Mouse (Mus musculus) G1E (cell line): ENCODE data around the gene Myo1h. TPM values are rescaled to one million over a fixed set of nuclear protein-coding genes. Genes with fewer than 3 reads are reported as not detected.

Source experiments
- ATAC-seq: 2 replicates; pipeline ENCODE4 v1.8.0; 2016; ENCODE audit warnings: mild to moderate bottlenecking; ENCODE audit not compliant: insufficient number of reproducible peaks, poor library complexity, low FRiP score, severe bottlenecking; ENCODE audit errors: extremely low read depth
- DNase-seq: peaks from one replicate; pipeline ENCODE4 v3.0.0; 2012; ENCODE audit warnings: low spot score
- H3K27me3 ChIP-seq: 2 replicates; pipeline ENCODE4 v1.6.1; 2012; ENCODE audit warnings: mild to moderate bottlenecking, low read length, inconsistent platforms; ENCODE audit not compliant: insufficient read depth
- H3K36me3 ChIP-seq: replicated peaks from 2 replicates; pipeline ENCODE3; 2012; ENCODE audit warnings: mild to moderate bottlenecking, inconsistent platforms
- H3K4me1 ChIP-seq: 2 replicates; pipeline ENCODE4 v1.6.1; 2012; ENCODE audit warnings: low read depth, low read length, inconsistent platforms, mixed read lengths; ENCODE audit not compliant: insufficient read depth
- H3K4me3 ChIP-seq: 2 replicates; pipeline ENCODE4 v1.5.1; 2012; ENCODE audit warnings: low read depth, mild to moderate bottlenecking, inconsistent platforms, low read length, moderate library complexity, mixed read lengths
- H3K9me3 ChIP-seq: replicated peaks from 2 replicates; pipeline ENCODE4 v1.6.1; 2012; ENCODE audit warnings: inconsistent platforms
- CTCF ChIP-seq: IDR thresholded peaks from 2 replicates; pipeline ENCODE4 v1.5.1; 2012; ENCODE audit warnings: low read depth, low read length, inconsistent platforms, mixed read lengths
- GATA1 ChIP-seq: IDR thresholded peaks from 2 replicates; pipeline ENCODE4 v1.6.1; 2012; ENCODE audit warnings: borderline replicate concordance, low read length, inconsistent platforms, mixed read lengths
- GATA2 ChIP-seq: IDR thresholded peaks from 2 replicates; pipeline ENCODE4 v1.6.1; 2012; ENCODE audit warnings: low read depth, low read length, inconsistent platforms, borderline replicate concordance
- POLR2AphosphoS5 ChIP-seq: IDR thresholded peaks from 2 replicates; pipeline ENCODE4 v1.6.1; 2012; ENCODE audit warnings: low read depth, low read length, inconsistent platforms; ENCODE audit not compliant: insufficient replicate concordance
- TAL1 ChIP-seq: conservative IDR thresholded peaks from 2 replicates; pipeline ENCODE4 v1.6.1; 2012; ENCODE audit warnings: low read depth, low read length, inconsistent platforms, mixed read lengths
- polyA plus RNA-seq: library from polyadenylated mRNA; stranded (reverse); fragments of >175 nt; gene quantifications from 2 replicates; pipeline ENCODE4 v1.2.3, GENCODE M21; 2012
- total RNA-seq, 2 experiments: library from RNA; stranded (forward) in 1 of 2; stranded (reverse) in 1 of 2; fragments of 200-1000 nt in 1 of 2; fragments of >200 nt in 1 of 2; fragmentation: Nextera tagmentation in 1 of 2; gene quantifications; 2 replicates each; pipeline ENCODE4 v1.2.3; 2014 to 2017

The Myo1h gene
- total and polyA plus RNA-seq, 3 experiments = 0.66 TPM; not detected in 2

DNA sequence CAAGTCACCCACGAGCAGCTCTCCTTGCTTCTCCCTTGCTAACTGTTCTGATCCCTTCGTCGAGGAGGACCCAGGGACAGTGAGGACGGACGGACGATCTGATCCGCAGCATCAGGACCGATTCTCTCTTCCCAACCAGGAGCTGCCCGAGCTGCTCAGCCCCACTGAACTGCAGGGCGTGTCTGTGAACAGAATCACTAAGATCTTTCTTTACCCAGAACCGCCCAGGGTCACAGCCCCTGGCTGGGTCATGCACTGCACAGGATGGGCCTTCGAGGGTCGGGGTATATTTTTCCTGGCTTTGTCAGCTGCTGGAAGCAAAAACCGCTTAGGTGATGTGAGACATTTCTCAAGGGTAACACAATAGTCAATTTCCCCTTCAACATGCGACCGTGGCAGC, 13.0 kb upstream of the Myo1h start:
- Histone ChIP-seq H3K9me3 (no peaks in the 10 kb centered on the region), H3K4me3 (no peak overlapping the region), H3K4me1 (no peaks in the 10 kb centered on the region), H3K27me3 (peaks cover 27% of the 10 kb centered on the region; the same call in 1 of the 2 replicates), H3K36me3 (no peaks in the 10 kb centered on the region)
- TF ChIP-seq CTCF (no peak), TAL1 (no peak), GATA1 (no peak), POLR2AphosphoS5 (no peak), GATA2 (no peak)
- DNase-seq (no peak), ATAC-seq (no peak)

- Histone ChIP-seq H3K27me3 (peaks cover 13% of the 10 kb centered on the region; the same call in 1 of the 2 replicates), H3K9me3 (no peaks in the 10 kb centered on the region)
These were observed 9.4 kb upstream of the Myo1h start for GRCm38 (mm10) chr5:114279382-114280143.

GRCm38 (mm10) chr5:114282346-114282745, 6.6 kb upstream of the Myo1h start:
- H3K36me3 ChIP-seq = no peaks in the 10 kb centered on the region
- H3K4me3 ChIP-seq = no peak overlapping the region
- H3K4me1 ChIP-seq = no peaks in the 10 kb centered on the region
- H3K9me3 ChIP-seq = no peaks in the 10 kb centered on the region
- ATAC-seq = no peak
- DNase-seq = no peak
- H3K27me3 ChIP-seq = peaks cover 6% of the 10 kb centered on the region; the same call in 1 of the 2 replicates
- TF ChIP-seq GATA1 (no peak), POLR2AphosphoS5 (no peak), TAL1 (no peak), CTCF (no peak), GATA2 (no peak)

More at GRCm38 (mm10) chr5:114279382-114280143, 9.4 kb upstream of the Myo1h start:
- no peaks in the 10 kb centered on the region for H3K36me3 ChIP-seq
- no peaks in the 10 kb centered on the region for H3K4me1 ChIP-seq
- DNase-seq (no peak), ATAC-seq (no peak)
- H3K4me3 ChIP-seq = no peak overlapping the region
- no peak for TF ChIP-seq POLR2AphosphoS5
- TF ChIP-seq TAL1 = no peak
- no peak for TF ChIP-seq CTCF
- TF ChIP-seq GATA2 = no peak
- no peak for TF ChIP-seq GATA1

GRCm38 (mm10) chr5:114284604-114285397, 4.2 kb upstream of the Myo1h start:
- no peak overlapping the region for H3K4me3 ChIP-seq
- DNase-seq (no peak), ATAC-seq (no peak)
- TF ChIP-seq CTCF (no peak), TAL1 (no peak), GATA2 (no peak), POLR2AphosphoS5 (no peak), GATA1 (no peak)
- H3K27me3 ChIP-seq = peaks cover 8% of the 10 kb centered on the region; the same call in 1 of the 2 replicates
- no peaks in the 10 kb centered on the region for H3K9me3 ChIP-seq
- H3K36me3 ChIP-seq = no peaks in the 10 kb centered on the region
- no peaks in the 10 kb centered on the region for H3K4me1 ChIP-seq

DNA sequence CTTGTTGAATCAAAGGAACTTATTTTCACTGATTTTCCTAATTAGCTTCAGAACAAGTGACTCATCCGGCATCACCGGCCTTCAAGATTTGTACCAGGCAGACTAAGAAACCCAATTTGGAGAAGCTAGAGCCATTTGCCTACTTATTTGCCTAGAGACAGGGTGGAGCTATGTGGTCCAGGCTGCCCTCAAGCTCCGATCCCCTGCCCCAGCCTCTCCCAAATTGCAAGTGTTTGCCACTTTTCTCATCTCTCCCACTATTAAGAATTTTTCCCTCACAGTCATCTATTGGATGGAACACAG, 3.6 kb upstream of the Myo1h start:
- DNase-seq = no peak
- Histone ChIP-seq H3K36me3 (no peaks in the 10 kb centered on the region), H3K27me3 (peaks cover 8% of the 10 kb centered on the region; the same call in 1 of the 2 replicates), H3K4me3 (no peak overlapping the region), H3K9me3 (no peaks in the 10 kb centered on the region), H3K4me1 (no peaks in the 10 kb centered on the region)
- ATAC-seq = no peak
- TF ChIP-seq POLR2AphosphoS5 (no peak), CTCF (no peak), GATA1 (no peak), GATA2 (no peak), TAL1 (no peak)

- no peak for DNase-seq
- no peak for ATAC-seq
- TF ChIP-seq POLR2AphosphoS5 (no peak), GATA1 (no peak), TAL1 (no peak), CTCF (peak; percentile 57; the same call in 1 of the 2 replicates), GATA2 (no peak)
- Histone ChIP-seq H3K9me3 (no peaks in the 10 kb centered on the region), H3K36me3 (no peaks in the 10 kb centered on the region), H3K27me3 (peaks cover 8% of the 10 kb centered on the region; the same call in 1 of the 2 replicates), H3K4me3 (no peak overlapping the region), H3K4me1 (no peaks in the 10 kb centered on the region)
These were observed 2.9 kb upstream of the Myo1h start for GRCm38 (mm10) chr5:114286102-114286501.
